9 mouse cellular contexts compared by ENCODE assay signal in the genomic region with DNA sequence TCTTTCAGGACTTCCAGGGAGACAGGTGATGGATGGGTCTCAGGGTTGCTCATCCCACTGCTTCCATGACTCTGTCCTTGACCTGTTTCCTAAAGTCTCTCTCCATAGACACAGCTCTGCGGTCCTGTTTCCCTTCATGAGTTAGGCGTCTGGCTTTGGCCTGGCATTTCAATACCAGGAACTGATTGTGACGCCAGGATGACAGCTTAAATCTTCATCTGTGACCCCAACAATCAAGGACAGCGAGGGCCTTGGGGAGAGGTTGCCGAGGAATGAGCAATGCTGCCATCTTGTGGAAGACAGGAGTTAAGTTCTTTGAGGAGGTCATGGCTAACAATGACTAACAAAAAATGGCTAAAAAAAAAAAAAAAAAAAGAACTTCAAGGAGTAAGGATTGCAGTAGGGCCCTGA. TPM values are rescaled to one million over a fixed set of nuclear protein-coding genes. Genes with fewer than 3 reads are reported as not detected.
DNase-seq lines count a peak whose midpoint lies in the region; ATAC-seq and TF ChIP-seq lines count a peak whose summit lies in the region.
"Had no signal": no experiment of that assay in that cellular context is flagged by ENCODE, and none has a peak within 500 bp of the region (broad histone marks: within the 10 kb centered on the region; RNA-seq: fewer than 3 reads in every experiment).

No protein-coding gene starts in this region.

- TF ChIP-seq POLR2A in testis, adult 2 months (IDR thresholded peaks at IDR 0.05; ENCODE audit: control insufficient read depth, low read depth, low read length): no peak

- WGBS in hindbrain, postnatal 0 days: 6% methylated on average over 5 of the region's 5 CpGs
- 10% methylated on average over 5 of the region's 5 CpGs for WGBS in limb, embryonic 11.5 days

- DNase-seq in testis, postnatal 14 days (ENCODE audit: low spot score): no peak
- DNase-seq in cerebellum, adult 18-20 months: peak; percentile 67 to 68
- DNase-seq in frontal cortex, postnatal 10 days (ENCODE audit: low spot score in 2 of 2): peak; percentile 19 to 31
- peak; percentile 87 for DNase-seq in hindbrain, postnatal 0 days (ENCODE audit: low spot score)
- DNase-seq in limb, embryonic 11.5 days (ENCODE audit: low spot score): peak; percentile 70
- peak; percentile 47 for DNase-seq in neural tube, embryonic 10.5 days (ENCODE audit: extremely low spot score, low spot score)
- peak; percentile 23 for DNase-seq in thymus, postnatal 25 days

- no peak overlapping the region for H3K4me2 ChIP-seq in hindbrain, postnatal 0 days (ENCODE audit: low read depth, low read length)
- H3K4me2 ChIP-seq in limb, embryonic 11.5 days (ENCODE audit: low read depth, severe bottlenecking): no peak overlapping the region

- peak overlapping the region; percentile 55 for H3K4me3 ChIP-seq in testis, adult 2 months (ENCODE audit: control insufficient read depth, low read depth, low read length)
- H3K4me3 ChIP-seq in hindbrain, postnatal 0 days (ENCODE audit: low read length): no peak overlapping the region
- H3K4me3 ChIP-seq in limb, embryonic 11.5 days (ENCODE audit: low read depth, low read length): no peak overlapping the region
- H3K4me3 ChIP-seq: erythroblast, embryonic 14.5 days had no signal

- no peak overlapping the region for H3K9ac ChIP-seq in hindbrain, postnatal 0 days (replicated peaks; ENCODE audit: low read length)
- no peak overlapping the region for H3K9ac ChIP-seq in limb, embryonic 11.5 days (ENCODE audit: low read length)

- peak; percentile 62; the same call in 1 of the 2 replicates for TF ChIP-seq CTCF in testis, adult 2 months (IDR thresholded peaks at IDR 0.05; ENCODE audit: control insufficient read depth, insufficient read depth, insufficient replicate concordance, low read depth, low read length)
- peak; percentile 88 for TF ChIP-seq CTCF in hindbrain, postnatal 0 days (IDR thresholded peaks at IDR 0.05; ENCODE audit: low read depth)

- H3K27me3 ChIP-seq in testis, adult 2 months (ENCODE audit: control insufficient read depth, insufficient read depth, low read length): no peaks in the 10 kb centered on the region
- H3K27me3 ChIP-seq in hindbrain, postnatal 0 days (ENCODE audit: insufficient read depth, low read length): no peaks in the 10 kb centered on the region
- no peaks in the 10 kb centered on the region for H3K27me3 ChIP-seq in limb, embryonic 11.5 days (ENCODE audit: control insufficient read depth, insufficient read depth, low read length)

- H3K9me3 ChIP-seq in hindbrain, postnatal 0 days (ENCODE audit: low read length): no peaks in the 10 kb centered on the region
- no peaks in the 10 kb centered on the region for H3K9me3 ChIP-seq in limb, embryonic 11.5 days (ENCODE audit: control insufficient read depth, low read length)

- H3K36me3 ChIP-seq in testis, adult 2 months (ENCODE audit: control insufficient read depth, insufficient read depth, low read length): no peaks in the 10 kb centered on the region
- H3K36me3 ChIP-seq in hindbrain, postnatal 0 days (ENCODE audit: insufficient read depth, low read length): no peaks in the 10 kb centered on the region
- H3K36me3 ChIP-seq in limb, embryonic 11.5 days (ENCODE audit: control insufficient read depth, insufficient read depth, low read length): no peaks in the 10 kb centered on the region

- ATAC-seq in hindbrain, postnatal 0 days: peak; percentile 79
- ATAC-seq in limb, embryonic 11.5 days (ENCODE audit: insufficient number of reproducible peaks, low FRiP score, low TSS enrichment, low read depth): no peak

- H3K27ac ChIP-seq in testis, adult 2 months (ENCODE audit: control insufficient read depth, insufficient read depth, low read depth, low read length): no peak overlapping the region
- no peak overlapping the region for H3K27ac ChIP-seq in hindbrain, postnatal 0 days
- no peak overlapping the region for H3K27ac ChIP-seq in limb, embryonic 11.5 days (replicated peaks; ENCODE audit: low read depth, low read length)

- H3K4me1 ChIP-seq in testis, adult 2 months (ENCODE audit: control insufficient read depth, insufficient read depth, low read length): no peaks in the 10 kb centered on the region; the same call in none of the 2 replicates
- no peaks in the 10 kb centered on the region for H3K4me1 ChIP-seq in hindbrain, postnatal 0 days (ENCODE audit: insufficient read depth, low read length)
- H3K4me1 ChIP-seq in limb, embryonic 11.5 days (ENCODE audit: control insufficient read depth, insufficient read depth, low read length): no peaks in the 10 kb centered on the region

RNA-seq across cellular contexts. Expression of a gene that starts 25.6 kb away (rescaled TPM):
- 1.6 and 2.0 TPM in 2 replicates for polyA plus RNA-seq in testis, adult 2 months (2012; rRNA removed)
- 39.7 and 42.3 TPM in 2 replicates for total RNA-seq in hindbrain, postnatal 0 days (2014; rRNA removed)
- 13.1 and 14.6 TPM in 2 replicates for polyA plus RNA-seq in hindbrain, postnatal 0 days (2015; fragmentation: Nextera tagmentation; extraction: Ambion mirVana)
- polyA plus RNA-seq in limb, embryonic 11.5 days (2014; fragmentation: Nextera tagmentation; extraction: Ambion mirVana): 2.8 and 2.9 TPM in 2 replicates
- polyA plus RNA-seq: erythroblast, embryonic 14.5 days had no signal

RNA-seq across cellular contexts. Expression of a gene that starts 34.3 kb away (rescaled TPM):
- 17.8 and 19.6 TPM in 2 replicates for polyA plus RNA-seq in testis, adult 2 months (2012; rRNA removed)
- total RNA-seq in hindbrain, postnatal 0 days (2014; rRNA removed): 79.7 and 120 TPM in 2 replicates
- polyA plus RNA-seq in hindbrain, postnatal 0 days (2015; fragmentation: Nextera tagmentation; extraction: Ambion mirVana): 59.8 and 60.2 TPM in 2 replicates
- polyA plus RNA-seq in limb, embryonic 11.5 days (2014; fragmentation: Nextera tagmentation; extraction: Ambion mirVana): 21.7 and 22.3 TPM in 2 replicates
- polyA plus RNA-seq: erythroblast, embryonic 14.5 days had no signal
